Mouse (Mus musculus) ES-E14 (cell line): ENCODE data around the gene Arhgap35. TPM values are rescaled to one million over a fixed set of nuclear protein-coding genes. Genes with fewer than 3 reads are reported as not detected.

Source experiments
- DNase-seq: peaks from one replicate; pipeline ENCODE4 v3.0.0-alpha.2; 2013; ENCODE audit warnings: low read depth, low spot score
- H3K27ac ChIP-seq: 2 replicates; pipeline ENCODE4 v1.5.1; 2012; ENCODE audit warnings: low read depth, mild to moderate bottlenecking, low read length, moderate library complexity, mixed read lengths; ENCODE audit not compliant: poor library complexity, insufficient read depth, severe bottlenecking
- H3K36me3 ChIP-seq: 2 replicates; pipeline ENCODE4 v1.6.1; 2012; ENCODE audit warnings: mild to moderate bottlenecking, low read length, moderate library complexity, mixed read lengths; ENCODE audit not compliant: control insufficient read depth, poor library complexity, insufficient read depth, severe bottlenecking
- H3K4me1 ChIP-seq, 2 experiments: fragments of 150-350 bp in 1 of 2; sonication (generic) in 1 of 2; 2 replicates each; pipeline ENCODE4 v1.6.1; 2012; ENCODE audit warnings: low read length in 2 of 2, mild to moderate bottlenecking in 1 of 2, mixed read lengths in 1 of 2; ENCODE audit not compliant: control insufficient read depth in 2 of 2, insufficient read depth in 2 of 2, poor library complexity in 1 of 2
- H3K4me3 ChIP-seq, 2 experiments: fragments of 150-350 bp in 1 of 2; sonication (generic) in 1 of 2; 2 replicates each; pipeline ENCODE4 v1.5.1; 2012; ENCODE audit warnings: low read length in 2 of 2, low read depth in 1 of 2, mild to moderate bottlenecking in 1 of 2, mixed read lengths in 1 of 2; ENCODE audit not compliant: insufficient read depth in 1 of 2, poor library complexity in 1 of 2, severe bottlenecking in 1 of 2
- H3K9ac ChIP-seq: 2 replicates; pipeline ENCODE4 v1.6.1; 2012; ENCODE audit warnings: low read depth, mild to moderate bottlenecking, low read length, mixed read lengths; ENCODE audit not compliant: poor library complexity, insufficient read depth, severe bottlenecking
- H3K9me3 ChIP-seq: fragments of 150-350 bp; sonication (generic); 2 replicates; pipeline ENCODE4 v1.6.1; 2012; ENCODE audit warnings: low read depth, mild to moderate bottlenecking, low read length; ENCODE audit not compliant: control insufficient read depth, insufficient read depth
- CHD2 ChIP-seq: IDR thresholded peaks from 2 replicates; pipeline ENCODE4 v1.6.1; 2014; ENCODE audit warnings: mild to moderate bottlenecking, low read depth, low read length, inconsistent platforms
- HCFC1 ChIP-seq: IDR thresholded peaks from 2 replicates; pipeline ENCODE4 v1.6.1; 2012; ENCODE audit warnings: low read length, inconsistent platforms, borderline replicate concordance; ENCODE audit not compliant: insufficient read depth
- MAFK ChIP-seq: IDR thresholded peaks from 2 replicates; pipeline ENCODE4 v1.6.1; 2014; ENCODE audit warnings: mild to moderate bottlenecking, low read depth, low read length, inconsistent platforms; ENCODE audit not compliant: insufficient read depth
- ZC3H11A ChIP-seq: IDR thresholded peaks from 2 replicates; pipeline ENCODE4 v1.6.1; 2012; ENCODE audit warnings: low read depth, mild to moderate bottlenecking, inconsistent platforms, low read length, borderline replicate concordance
- ZNF384 ChIP-seq: IDR thresholded peaks from 2 replicates; pipeline ENCODE4 v1.6.1; 2012; ENCODE audit warnings: low read depth, low read length, inconsistent platforms
- in situ Hi-C, 2 experiments: fragments of 600-800 bp; cut with MboI; formaldehyde crosslinking; loops; one replicate each; pipeline ENCODE4 v1.15.1; 2025; ENCODE audit warnings: low sequenced_read_pairs in 2 of 2, inconsistent platforms in 1 of 2; ENCODE audit not compliant: unreplicated experiment in 2 of 2
- total RNA-seq: library from RNA; depleted of rRNA; stranded (reverse); fragments of 300-350 nt; gene quantifications from 2 replicates; pipeline ENCODE4 v1.2.3, GENCODE M21; 2012

The Arhgap35 gene
- total RNA-seq, 1 experiment = 46.6 TPM

DNA sequence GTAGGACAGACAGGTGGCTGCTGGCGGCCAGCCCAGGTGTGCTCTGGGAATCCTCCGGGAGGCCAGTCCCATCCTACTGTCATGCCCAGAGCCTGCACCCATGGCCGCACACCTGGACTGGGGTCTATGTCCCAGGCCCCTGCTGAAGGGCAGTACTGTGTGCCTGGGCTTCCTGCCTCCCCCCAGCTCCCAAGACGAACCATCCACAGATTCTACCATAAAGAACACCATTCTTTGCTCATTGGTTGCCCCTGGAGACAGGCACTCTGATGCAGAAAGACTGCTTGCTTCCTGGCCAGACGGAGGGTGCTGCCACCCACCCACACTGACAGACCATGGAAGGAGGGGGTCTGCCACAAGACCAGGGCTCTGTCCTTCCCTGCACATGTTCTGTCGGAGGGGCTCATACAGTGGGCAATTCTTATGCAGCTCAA lies 115.1 kb downstream of the Arhgap35 start:
- Histone ChIP-seq H3K9ac (no peak overlapping the region), H3K4me1 (no peaks in the 10 kb centered on the region), H3K36me3 (peaks cover 28% of the 10 kb centered on the region; the same call in 1 of the 2 replicates), H3K27ac (no peak overlapping the region), H3K4me3 (no peak overlapping the region), H3K9me3 (no peaks in the 10 kb centered on the region)
- TF ChIP-seq ZC3H11A (no peak), HCFC1 (no peak)
- no peak for DNase-seq
- in situ Hi-C loops = no loop called here

DNA sequence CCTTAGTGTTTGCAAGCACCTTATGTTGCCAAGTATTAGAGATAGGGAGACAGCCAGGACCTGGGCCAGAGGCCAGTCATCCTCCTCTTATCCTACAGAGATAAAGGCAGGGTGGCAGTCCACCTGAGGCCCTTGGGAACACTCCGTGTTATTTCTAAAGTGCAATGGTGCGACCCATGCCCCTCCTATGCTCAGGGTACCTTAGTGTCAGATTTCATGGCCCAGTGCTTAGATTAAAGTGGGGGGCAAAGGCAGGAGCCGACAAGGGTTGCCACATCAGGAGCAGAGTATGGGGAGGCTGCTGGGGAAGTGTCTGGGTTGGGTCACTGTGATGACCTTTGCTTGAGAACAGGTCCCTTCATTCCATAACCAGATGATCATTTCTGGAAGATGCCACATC lies 118.5 kb downstream of the Arhgap35 start:
- no peak overlapping the region for H3K9ac ChIP-seq
- TF ChIP-seq ZC3H11A (no peak), ZNF384 (no peak), MAFK (no peak)
- peaks cover 23% of the 10 kb centered on the region; the same call in 1 of the 2 replicates for H3K36me3 ChIP-seq
- in situ Hi-C loops = no loop called here
- no peak for DNase-seq
- H3K9me3 ChIP-seq = no peaks in the 10 kb centered on the region
- no peak overlapping the region for H3K27ac ChIP-seq
- H3K4me3 ChIP-seq = no peak overlapping the region
- no peaks in the 10 kb centered on the region for H3K4me1 ChIP-seq

DNA sequence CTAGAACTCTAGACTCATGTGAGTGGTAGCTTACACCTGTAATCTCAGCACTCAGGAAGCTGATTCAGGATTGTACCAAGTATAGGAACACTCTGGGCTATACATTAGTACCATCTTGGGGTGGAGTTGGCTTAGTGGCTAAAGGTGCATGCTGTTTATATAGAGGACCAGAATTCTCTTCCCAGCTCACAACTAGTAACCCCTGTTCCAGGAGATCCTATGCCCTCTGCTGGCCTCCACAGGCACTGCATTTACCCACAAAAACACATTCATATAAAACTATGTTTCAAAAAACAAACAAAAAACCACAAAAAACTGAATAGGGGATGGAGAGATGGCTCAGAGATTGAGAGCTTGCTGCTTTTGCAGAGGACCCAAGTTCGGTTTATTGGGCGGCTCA lies 121.4 kb downstream of the Arhgap35 start:
- TF ChIP-seq MAFK = no peak
- no peak for TF ChIP-seq CHD2
- no peak for TF ChIP-seq HCFC1
- no peak for TF ChIP-seq ZC3H11A
- no peak for TF ChIP-seq ZNF384
- H3K36me3 ChIP-seq = peaks cover 18% of the 10 kb centered on the region; the same call in 1 of the 2 replicates
- no peak for DNase-seq

DNA sequence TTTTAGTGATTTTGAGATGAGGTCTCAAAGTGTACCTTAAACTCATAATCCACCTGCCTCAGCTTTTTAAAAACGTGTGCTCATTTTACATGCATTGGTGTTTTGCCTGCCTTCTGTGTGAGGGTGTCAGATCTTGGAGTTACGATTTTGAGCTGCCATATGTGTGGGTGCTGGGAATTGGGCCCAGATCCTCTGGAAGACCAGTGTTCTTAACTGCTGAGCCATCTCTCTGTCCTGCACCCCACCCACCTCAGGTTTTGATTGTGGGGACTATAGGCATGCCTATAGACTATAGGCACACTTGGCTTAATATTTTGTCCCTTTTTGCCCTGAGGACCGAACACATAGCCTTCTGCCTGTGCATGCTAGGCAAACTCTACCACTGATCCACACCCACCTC lies 122.6 kb downstream of the Arhgap35 start:
- H3K27ac ChIP-seq = no peak overlapping the region
- H3K9me3 ChIP-seq = no peaks in the 10 kb centered on the region
- no peak for DNase-seq
- no peak overlapping the region for H3K4me3 ChIP-seq
- H3K36me3 ChIP-seq = peaks cover 7% of the 10 kb centered on the region; the same call in 1 of the 2 replicates
- H3K4me1 ChIP-seq = no peaks in the 10 kb centered on the region
- no peak overlapping the region for H3K9ac ChIP-seq
- TF ChIP-seq HCFC1 = no peak
- no peak for TF ChIP-seq ZNF384
- TF ChIP-seq MAFK = no peak
- no peak for TF ChIP-seq ZC3H11A
- TF ChIP-seq CHD2 = no peak
- in situ Hi-C loops = no loop called here

More for the DNA sequence above, 121.4 kb downstream of the Arhgap35 start:
- Histone ChIP-seq H3K4me3 (no peak overlapping the region), H3K27ac (no peak overlapping the region), H3K4me1 (no peaks in the 10 kb centered on the region), H3K9ac (no peak overlapping the region), H3K9me3 (no peaks in the 10 kb centered on the region)
- in situ Hi-C loops = no loop called here

DNA sequence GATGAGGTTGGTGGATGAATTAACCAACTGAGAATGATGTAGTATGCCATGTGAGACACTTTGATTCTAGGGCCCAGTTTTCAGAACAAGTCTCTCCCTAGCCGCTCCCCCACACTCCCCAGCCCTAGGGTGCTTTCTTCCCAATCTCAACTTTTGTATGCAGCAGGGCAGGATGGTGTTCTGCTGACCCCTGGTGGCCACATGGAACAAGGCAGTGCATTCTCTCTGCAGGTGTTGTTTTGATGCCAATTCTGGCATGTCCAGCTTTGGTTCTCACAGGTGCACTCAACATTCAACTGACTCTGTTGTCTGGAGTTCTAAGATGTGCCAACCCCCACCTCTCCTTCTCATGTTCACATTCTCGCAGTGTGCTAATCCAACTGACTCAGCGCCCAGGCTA lies 123.0 kb downstream of the Arhgap35 start:
- in situ Hi-C loops = no loop called here
- H3K36me3 ChIP-seq = peaks cover 3% of the 10 kb centered on the region; the same call in 1 of the 2 replicates
- H3K9me3 ChIP-seq = no peaks in the 10 kb centered on the region
- H3K9ac ChIP-seq = no peak overlapping the region
- DNase-seq = peak; percentile 51
- H3K4me3 ChIP-seq = no peak overlapping the region
- no peaks in the 10 kb centered on the region for H3K4me1 ChIP-seq
- no peak for TF ChIP-seq ZNF384
- 0 out of 2 replicates have a peak, but pooled peaks have one; percentile 29 for TF ChIP-seq HCFC1
- TF ChIP-seq ZC3H11A = peak; percentile 64; the same call in 1 of the 2 replicates
- H3K27ac ChIP-seq = no peak overlapping the region
